Mouse (Mus musculus): ENCODE measurements at regions not wholly inside any gene's neighbourhood (a gene's known extent, or its start where the extent isn't known, plus 50 kb on each side); places are given as distances from the start of the nearest gene placed in this dataset.

GRCm38 (mm10) chr6:95196631-95197030, 79.6 kb downstream of the Kbtbd8 start:
- TF ChIP-seq CTCF (conservative IDR thresholded peaks at IDR 0.05; ENCODE audit: insufficient read depth, insufficient read length, low read depth, low read length): no peak
- no peak for TF ChIP-seq POLR2A (IDR thresholded peaks at IDR 0.05; ENCODE audit: low read depth, low read length)

All from kidney, adult 2 months (tissue).